Mouse (Mus musculus): ENCODE results near the gene 1700013H16Rik. TPM values are rescaled to one million over a fixed set of nuclear protein-coding genes. Genes with fewer than 3 reads are reported as not detected.

Gene 1700013H16Rik
- not detected in 2 replicates for polyA plus RNA-seq (2012; rRNA removed)

GRCm38 (mm10) chrX:53757736-53758135, at the start of gene 1700013H16Rik:
Gene 1700013H16Rik (minus strand): TSS chrX:53757831.

GRCm38 (mm10) chrX:53797519-53797918, 39.9 kb upstream of the 1700013H16Rik start, which contains the start of gene Xlr:
Gene Xlr (minus strand): TSS chrX:53797706.

GRCm38 (mm10) chrX:53776276-53776675, 18.6 kb upstream of the 1700013H16Rik start, which contains the start of gene Zfp36l3:
Gene Zfp36l3 (minus strand): TSS chrX:53776394.

GRCm38 (mm10) chrX:53724596-53724995, 33.0 kb downstream of the 1700013H16Rik start, which contains the start of gene 4930502E18Rik:
Gene 4930502E18Rik (plus strand): TSS chrX:53724826.

Other genes starting within 250 kb of the 1700013H16Rik start
- 49.4 and 58.3 TPM in 2 replicates for gene Rtl8c, start 149.8 kb downstream of the 1700013H16Rik start, polyA plus RNA-seq (2012; rRNA removed)
- not detected in 2 replicates for gene Gm14597, start 148.9 kb downstream of the 1700013H16Rik start, polyA plus RNA-seq (2012; rRNA removed)
- 64.2 and 87.7 TPM in 2 replicates for gene Rtl8a, start 114.1 kb downstream of the 1700013H16Rik start, polyA plus RNA-seq (2012; rRNA removed)
- 62.6 and 102 TPM in 2 replicates for gene Rtl8b, start 87.4 kb downstream of the 1700013H16Rik start, polyA plus RNA-seq (2012; rRNA removed)
- 0.05 and 0.29 TPM in 2 replicates for gene 4930502E18Rik, start 33.0 kb downstream of the 1700013H16Rik start, polyA plus RNA-seq (2012; rRNA removed)
- 0.09 TPM in 1 of 2 replicates, not detected in the other for gene Zfp36l3, start 18.6 kb upstream of the 1700013H16Rik start, polyA plus RNA-seq (2012; rRNA removed)
- 1.1 TPM in 2 replicates for gene Xlr, start 39.9 kb upstream of the 1700013H16Rik start, polyA plus RNA-seq (2012; rRNA removed)